Mouse (Mus musculus): ENCODE results near the gene Pccb. TPM values are rescaled to one million over a fixed set of nuclear protein-coding genes. Genes with fewer than 3 reads are reported as not detected.

Pccb gene
- total and polyA plus RNA-seq, 2 experiments from 2014 or later, result 27.2 to 49.3 TPM

DNA sequence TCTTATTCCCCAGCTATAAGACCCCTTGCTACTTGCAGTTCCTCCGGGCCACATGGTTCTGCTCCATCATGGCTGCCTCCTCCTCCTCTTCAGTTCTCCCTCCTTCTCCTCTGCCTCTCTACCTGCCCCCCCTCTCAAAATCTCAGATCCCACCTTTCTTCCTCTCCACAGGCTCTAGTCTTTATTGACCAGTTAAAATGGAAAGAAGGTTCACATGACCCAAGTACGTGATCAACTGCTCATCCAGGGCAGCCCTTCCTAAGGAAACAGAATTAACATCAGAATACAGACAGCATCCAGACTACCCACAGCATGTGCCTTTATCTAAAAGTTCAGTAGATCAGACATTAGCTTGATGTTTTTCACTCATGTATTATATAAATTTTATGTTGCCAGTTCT is 65.2 kb downstream of the Pccb start:
- no peak for ATAC-seq
- no peaks in the 10 kb centered on the region for H3K27me3 ChIP-seq (ENCODE audit: insufficient read depth, low read length)
- no peak overlapping the region for H3K4me3 ChIP-seq (ENCODE audit: low read depth, low read length)
- TF ChIP-seq CTCF (IDR thresholded peaks at IDR 0.05; ENCODE audit: low read depth), result no peak
- 80% methylated on average over 2 of the region's 2 CpGs for WGBS
- H3K36me3 ChIP-seq (ENCODE audit: insufficient read depth), result no peaks in the 10 kb centered on the region
- H3K27ac ChIP-seq (ENCODE audit: low read depth, low read length), result no peak overlapping the region
- H3K4me1 ChIP-seq (ENCODE audit: insufficient read depth), result no peaks in the 10 kb centered on the region
- no peak overlapping the region for H3K4me2 ChIP-seq (ENCODE audit: low read depth)
- no peak for DNase-seq
- H3K9me3 ChIP-seq (ENCODE audit: low read length), result no peaks in the 10 kb centered on the region
- no peak overlapping the region for H3K9ac ChIP-seq

DNA sequence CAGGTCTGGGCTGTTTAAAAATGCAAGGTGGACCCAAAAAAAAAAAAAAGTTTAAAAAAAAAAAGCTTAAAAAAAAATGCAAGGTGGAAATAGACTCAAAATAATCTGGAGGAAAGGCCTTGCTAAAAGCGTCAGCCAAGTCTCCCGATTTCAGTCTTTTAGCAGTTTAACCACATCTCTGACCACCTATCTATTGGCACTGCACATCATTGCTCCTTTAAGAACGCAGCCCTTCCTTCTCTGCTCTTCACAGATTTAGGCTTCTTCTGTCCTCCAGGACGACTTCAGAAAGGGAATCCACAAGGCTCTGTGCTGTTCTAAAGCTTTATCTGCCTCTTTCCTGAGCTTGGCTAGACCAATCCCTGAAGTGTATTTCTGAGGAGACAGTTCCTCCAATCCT is 70.6 kb downstream of the Pccb start:
- no peak overlapping the region for H3K4me2 ChIP-seq (ENCODE audit: low read depth)
- 65% methylated on average over 4 of the region's 4 CpGs for WGBS
- H3K36me3 ChIP-seq (ENCODE audit: insufficient read depth), result peaks cover 6% of the 10 kb centered on the region; the same call in 1 of the 2 replicates
- H3K4me3 ChIP-seq (ENCODE audit: low read depth, low read length), result no peak overlapping the region
- H3K27me3 ChIP-seq (ENCODE audit: insufficient read depth, low read length), result no peaks in the 10 kb centered on the region
- no peak overlapping the region for H3K27ac ChIP-seq (ENCODE audit: low read depth, low read length)
- H3K9me3 ChIP-seq (ENCODE audit: low read length), result no peaks in the 10 kb centered on the region
- no peak for TF ChIP-seq CTCF (IDR thresholded peaks at IDR 0.05; ENCODE audit: low read depth)
- no peaks in the 10 kb centered on the region for H3K4me1 ChIP-seq (ENCODE audit: insufficient read depth)
- DNase-seq (no peak), ATAC-seq (no peak)
- H3K9ac ChIP-seq, result no peak overlapping the region

DNA sequence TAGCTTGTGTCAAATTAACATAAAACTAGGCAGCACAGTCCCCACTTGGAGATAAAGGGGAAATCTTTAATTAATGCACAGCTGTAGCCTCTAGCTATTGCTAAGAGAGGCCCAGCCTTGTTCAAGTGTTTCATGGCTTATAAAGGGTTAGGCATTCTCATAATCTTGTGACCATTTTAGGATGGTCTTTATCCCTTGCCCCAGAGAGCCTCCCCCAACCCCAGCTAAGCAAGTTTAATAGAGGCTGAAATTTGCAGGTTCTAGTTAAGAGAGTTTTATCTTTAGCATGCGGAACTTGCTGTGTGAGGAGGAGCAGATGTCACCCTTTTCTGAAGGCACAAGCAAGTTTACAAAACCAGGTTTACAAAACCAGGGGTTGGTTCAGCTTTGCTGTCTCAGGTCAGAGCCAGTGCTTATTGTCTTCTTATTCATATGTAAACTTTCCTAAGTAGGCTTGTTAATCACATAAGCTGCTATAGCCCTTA is 71.2 kb downstream of the Pccb start:
- peaks cover 6% of the 10 kb centered on the region; the same call in 1 of the 2 replicates for H3K36me3 ChIP-seq (ENCODE audit: insufficient read depth)
- H3K27me3 ChIP-seq (ENCODE audit: insufficient read depth, low read length), result no peaks in the 10 kb centered on the region
- no peak overlapping the region for H3K27ac ChIP-seq (ENCODE audit: low read depth, low read length)
- no peaks in the 10 kb centered on the region for H3K4me1 ChIP-seq (ENCODE audit: insufficient read depth)
- no peaks in the 10 kb centered on the region for H3K9me3 ChIP-seq (ENCODE audit: low read length)
- DNase-seq, result no peak
- ATAC-seq, result peak; percentile 53
- H3K4me2 ChIP-seq (ENCODE audit: low read depth), result no peak overlapping the region
- no peak for TF ChIP-seq CTCF (IDR thresholded peaks at IDR 0.05; ENCODE audit: low read depth)
- WGBS, result 26% methylated on average over 1 of the region's 1 CpGs
- H3K4me3 ChIP-seq (ENCODE audit: low read depth, low read length), result no peak overlapping the region
- no peak overlapping the region for H3K9ac ChIP-seq

DNA sequence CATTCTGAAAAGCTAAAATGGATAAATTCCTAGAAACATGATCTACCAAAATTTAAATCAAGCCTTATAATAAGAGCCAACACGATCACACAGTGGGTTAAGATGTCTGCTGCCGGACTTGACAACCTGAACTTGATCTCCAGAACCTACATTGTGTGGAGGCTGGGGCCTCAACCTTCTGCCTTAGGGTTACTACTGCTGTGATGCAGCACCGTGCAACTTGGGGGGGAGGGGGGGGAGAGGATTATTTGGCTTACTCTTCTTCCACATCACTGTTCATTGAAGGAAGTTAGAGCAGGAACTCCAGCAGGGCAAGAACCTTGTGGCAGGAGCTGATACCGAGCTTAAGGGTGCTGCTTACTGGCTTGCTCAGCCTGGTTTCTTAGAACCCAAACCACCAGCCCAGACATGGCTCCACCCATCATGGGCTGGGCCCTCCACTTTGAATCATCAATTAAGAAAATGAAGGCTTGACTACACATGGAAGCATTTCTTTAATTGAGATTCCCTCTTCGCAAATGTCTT is 71.7 kb downstream of the Pccb start:
- Histone ChIP-seq H3K36me3 (ENCODE audit: insufficient read depth) (peaks cover 6% of the 10 kb centered on the region; the same call in 1 of the 2 replicates), H3K27ac (ENCODE audit: low read depth, low read length) (no peak overlapping the region), H3K27me3 (ENCODE audit: insufficient read depth, low read length) (no peaks in the 10 kb centered on the region), H3K9ac (no peak overlapping the region), H3K9me3 (ENCODE audit: low read length) (no peaks in the 10 kb centered on the region), H3K4me2 (ENCODE audit: low read depth) (no peak overlapping the region), H3K4me1 (ENCODE audit: insufficient read depth) (no peaks in the 10 kb centered on the region), H3K4me3 (ENCODE audit: low read depth, low read length) (no peak overlapping the region)
- DNase-seq, result no peak
- no peak for TF ChIP-seq CTCF (IDR thresholded peaks at IDR 0.05; ENCODE audit: low read depth)
- no peak for ATAC-seq
- 41% methylated on average over 5 of the region's 5 CpGs for WGBS

DNA sequence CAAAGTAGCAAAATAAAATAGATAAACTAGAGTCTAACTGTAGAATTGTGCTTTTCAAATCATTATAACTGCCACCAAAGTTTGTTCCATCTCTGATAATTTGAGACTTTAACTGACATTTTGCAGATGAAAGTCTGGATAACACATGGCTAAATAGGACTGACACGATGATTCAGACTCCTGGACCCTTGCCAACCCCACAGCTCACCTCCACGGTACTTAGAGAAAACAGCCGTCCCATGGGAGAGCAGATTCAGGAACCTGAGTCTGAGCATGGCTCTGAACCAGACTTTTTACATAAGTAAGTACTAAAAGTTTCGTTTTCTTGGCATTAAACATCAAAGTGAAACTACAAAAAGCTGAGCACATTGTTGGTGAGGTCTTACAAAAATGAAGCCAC is 83.2 kb downstream of the Pccb start:
- no peak for DNase-seq
- Histone ChIP-seq H3K27me3 (ENCODE audit: insufficient read depth, low read length) (no peaks in the 10 kb centered on the region), H3K9ac (no peak overlapping the region), H3K9me3 (ENCODE audit: low read length) (no peaks in the 10 kb centered on the region), H3K4me2 (ENCODE audit: low read depth) (no peak overlapping the region), H3K36me3 (ENCODE audit: insufficient read depth) (peaks cover 9% of the 10 kb centered on the region; the same call in 1 of the 2 replicates), H3K27ac (ENCODE audit: low read depth, low read length) (no peak overlapping the region), H3K4me3 (ENCODE audit: low read depth, low read length) (no peak overlapping the region), H3K4me1 (ENCODE audit: insufficient read depth) (no peaks in the 10 kb centered on the region)
- no peak for TF ChIP-seq CTCF (IDR thresholded peaks at IDR 0.05; ENCODE audit: low read depth)
- WGBS, result 46% methylated on average over 4 of the region's 4 CpGs
- ATAC-seq, result no peak

DNA sequence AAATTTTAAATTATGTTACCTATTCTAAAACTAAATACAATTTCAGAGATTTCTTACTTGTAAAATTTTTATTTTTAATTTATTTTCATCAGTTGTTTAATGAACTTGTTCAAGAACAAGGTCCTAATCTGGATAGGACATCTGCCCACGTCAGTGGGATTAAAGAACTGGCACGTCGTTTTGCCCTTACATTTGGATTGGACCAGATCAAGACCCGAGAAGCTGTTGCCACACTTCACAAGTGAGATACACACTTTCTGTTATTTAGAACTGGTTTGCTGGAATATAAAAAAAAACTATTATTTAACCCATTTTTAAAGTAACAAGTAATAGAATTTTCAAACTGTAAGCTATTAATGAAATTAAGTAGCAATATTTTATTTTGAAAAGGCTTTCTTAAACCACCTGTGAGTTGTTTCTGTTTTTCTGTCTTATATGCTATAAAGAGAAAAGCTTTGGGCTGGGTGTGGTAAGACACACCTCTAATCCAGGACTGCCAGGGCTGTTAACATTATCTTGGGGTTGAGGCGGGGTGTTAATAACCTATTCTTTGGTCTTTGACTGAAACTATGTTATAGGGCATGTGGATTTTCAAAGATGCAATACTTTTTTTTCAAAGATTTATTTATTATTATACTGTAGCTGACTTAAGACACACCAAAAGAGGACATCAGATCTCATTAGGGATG is 89.9 kb downstream of the Pccb start:
- no peaks in the 10 kb centered on the region for H3K4me1 ChIP-seq (ENCODE audit: insufficient read depth)
- H3K9me3 ChIP-seq (ENCODE audit: low read length), result no peaks in the 10 kb centered on the region
- H3K4me3 ChIP-seq (ENCODE audit: low read depth, low read length), result no peak overlapping the region
- H3K27me3 ChIP-seq (ENCODE audit: insufficient read depth, low read length), result no peaks in the 10 kb centered on the region
- no peaks in the 10 kb centered on the region for H3K36me3 ChIP-seq (ENCODE audit: insufficient read depth)
- no peak for TF ChIP-seq CTCF (IDR thresholded peaks at IDR 0.05; ENCODE audit: low read depth)
- no peak overlapping the region for H3K27ac ChIP-seq (ENCODE audit: low read depth, low read length)
- H3K9ac ChIP-seq, result no peak overlapping the region
- 94% methylated on average over 5 of the region's 5 CpGs for WGBS
- DNase-seq (no peak), ATAC-seq (no peak)
- no peak overlapping the region for H3K4me2 ChIP-seq (ENCODE audit: low read depth)

DNA sequence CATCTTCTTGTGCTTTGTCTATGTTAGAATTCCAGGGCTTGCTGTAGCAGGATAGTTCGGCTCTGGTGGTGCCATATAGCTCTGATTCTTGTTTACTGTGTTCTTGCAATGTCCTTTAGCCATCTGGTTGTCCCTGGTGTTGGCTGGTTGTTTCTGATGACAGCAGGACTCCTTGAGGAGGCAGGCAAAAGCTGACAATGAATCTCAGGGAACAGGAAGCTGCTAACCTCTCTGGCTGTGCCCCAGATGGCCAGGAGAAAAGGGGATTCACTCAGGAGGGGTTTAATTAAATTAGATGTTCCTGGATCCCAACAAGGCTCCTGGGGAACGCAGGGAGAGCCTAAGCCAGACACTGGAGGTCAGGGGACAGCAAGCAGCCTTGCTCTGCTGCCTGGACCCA is 92.7 kb downstream of the Pccb start:
- Histone ChIP-seq H3K9me3 (ENCODE audit: low read length) (no peaks in the 10 kb centered on the region), H3K36me3 (ENCODE audit: insufficient read depth) (no peaks in the 10 kb centered on the region), H3K27me3 (ENCODE audit: insufficient read depth, low read length) (no peaks in the 10 kb centered on the region), H3K4me3 (ENCODE audit: low read depth, low read length) (no peak overlapping the region), H3K9ac (no peak overlapping the region), H3K27ac (ENCODE audit: low read depth, low read length) (no peak overlapping the region), H3K4me2 (ENCODE audit: low read depth) (no peak overlapping the region), H3K4me1 (ENCODE audit: insufficient read depth) (no peaks in the 10 kb centered on the region)
- no peak for TF ChIP-seq CTCF (IDR thresholded peaks at IDR 0.05; ENCODE audit: low read depth)
- DNase-seq (no peak), ATAC-seq (no peak)
- WGBS, result 47% methylated on average over 2 of the region's 2 CpGs

Other genes starting within 250 kb of the Pccb start
- gene Msl2, start 39.2 kb upstream of the Pccb start, total RNA-seq (2014; rRNA removed), result 27.0 and 33.9 TPM in 2 replicates
- gene Msl2, start 39.2 kb upstream of the Pccb start, polyA plus RNA-seq (2015; fragmentation: Nextera tagmentation; extraction: Ambion mirVana), result 3.6 and 4.9 TPM in 2 replicates
- 40.8 and 45.5 TPM in 2 replicates for gene Ppp2r3a, start 216.9 kb upstream of the Pccb start, total RNA-seq (2014; rRNA removed)
- 13.8 and 16.8 TPM in 2 replicates for gene Ppp2r3a, start 216.9 kb upstream of the Pccb start, polyA plus RNA-seq (2015; fragmentation: Nextera tagmentation; extraction: Ambion mirVana)

Measured in forebrain, postnatal 0 days (tissue).